Mouse (Mus musculus): Measurements from ENCODE around the gene A430078G23Rik. TPM values are rescaled to one million over a fixed set of nuclear protein-coding genes. Genes with fewer than 3 reads are reported as not detected.
"Not testable (repeated sequence)": the region's sequence is repeated elsewhere in the genome, so short reads cannot be mapped to it uniquely, and the experiment has no call there.

The A430078G23Rik gene
- not detected in 2 replicates for polyA plus RNA-seq (2014; fragmentation: Nextera tagmentation; extraction: Ambion mirVana)

GRCm38 (mm10) chr8:3353189-3353810 lies at the start of gene A430078G23Rik:
TSS of gene A430078G23Rik (plus strand) at chr8:3353415.
- no peak for ATAC-seq (ENCODE audit: low read depth)
- Histone ChIP-seq H3K36me3 (ENCODE audit: control insufficient read depth, insufficient read depth, low read length) (no peaks in the 10 kb centered on the region), H3K4me1 (ENCODE audit: control insufficient read depth, insufficient read depth, low read length) (no peaks in the 10 kb centered on the region), H3K27me3 (ENCODE audit: control insufficient read depth, insufficient read depth, low read length) (no peaks in the 10 kb centered on the region), H3K4me3 (ENCODE audit: low read depth, low read length) (no peak within 1 kb of the TSS), H3K9me3 (ENCODE audit: control insufficient read depth, low read length) (no peaks in the 10 kb centered on the region), H3K27ac (ENCODE audit: low read depth, low read length) (no peak within 1 kb of the TSS), H3K9ac (replicated peaks; ENCODE audit: low read depth, low read length) (no peak within 1 kb of the TSS), H3K4me2 (ENCODE audit: low read depth, low read length) (no peak within 1 kb of the TSS)
- 83% methylated on average over 13 of the region's 13 CpGs for WGBS

DNA sequence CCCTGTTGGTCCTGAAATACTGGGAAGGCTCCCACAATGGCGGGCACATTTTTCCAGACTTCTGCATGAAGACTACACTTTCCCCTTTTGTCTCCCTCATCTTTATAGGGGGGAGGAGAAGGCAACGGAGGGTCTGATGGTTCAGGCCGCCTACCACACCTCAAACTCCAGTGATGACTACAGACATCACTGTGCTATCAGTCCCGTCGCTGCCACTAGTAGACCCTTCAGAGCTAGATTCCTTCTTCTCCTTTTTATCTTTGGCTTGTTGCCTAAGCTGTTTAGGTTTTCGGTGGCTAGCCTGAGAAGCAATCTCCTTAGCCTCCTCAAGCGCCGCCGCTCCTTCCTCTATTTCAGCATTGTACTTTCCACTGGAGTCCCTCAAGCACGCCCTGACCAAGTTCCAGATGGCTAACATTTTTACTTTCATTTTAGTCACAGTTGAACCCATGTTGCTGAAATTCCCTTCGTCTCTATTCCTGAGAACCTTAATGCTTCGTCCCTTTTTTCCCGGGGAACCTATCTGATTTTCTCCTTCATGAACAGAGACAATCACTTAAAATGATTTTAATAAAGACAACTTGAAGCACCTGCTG lies 44.9 kb upstream of the A430078G23Rik start:
- H3K36me3 ChIP-seq (ENCODE audit: control insufficient read depth, insufficient read depth, low read length); H3K4me3 ChIP-seq (ENCODE audit: low read depth, low read length); H3K9ac ChIP-seq (replicated peaks; ENCODE audit: low read depth, low read length); H3K27me3 ChIP-seq (ENCODE audit: control insufficient read depth, insufficient read depth, low read length); ATAC-seq (ENCODE audit: low read depth); H3K4me2 ChIP-seq (ENCODE audit: low read depth, low read length); H3K27ac ChIP-seq (ENCODE audit: low read depth, low read length); H3K4me1 ChIP-seq (ENCODE audit: control insufficient read depth, insufficient read depth, low read length); H3K9me3 ChIP-seq (ENCODE audit: control insufficient read depth, low read length): not testable (repeated sequence)
- WGBS, result 93% methylated on average over 13 of the region's 13 CpGs

DNA sequence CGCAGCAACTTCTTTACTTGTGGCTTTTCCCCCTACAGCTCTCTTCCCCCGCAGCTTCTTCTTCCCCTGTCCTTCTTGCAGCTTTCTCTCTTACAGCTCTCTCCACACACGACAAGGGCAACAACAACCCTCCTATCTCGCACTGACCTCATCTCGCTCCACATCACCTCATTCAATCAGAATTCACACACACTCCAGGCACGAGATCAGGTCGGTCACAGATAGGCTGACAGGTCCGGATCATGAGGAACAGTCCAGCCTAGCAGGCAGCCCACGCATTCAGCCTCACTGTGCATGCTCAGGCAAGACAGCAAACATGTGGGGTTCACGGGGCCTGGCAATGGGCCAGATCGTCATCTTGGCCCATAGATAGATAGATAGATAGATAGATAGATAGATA lies 43.6 kb upstream of the A430078G23Rik start:
- Histone ChIP-seq H3K9me3 (ENCODE audit: control insufficient read depth, low read length) (no peaks in the 10 kb centered on the region), H3K36me3 (ENCODE audit: control insufficient read depth, insufficient read depth, low read length) (no peaks in the 10 kb centered on the region), H3K9ac (replicated peaks; ENCODE audit: low read depth, low read length) (no peak overlapping the region), H3K4me3 (ENCODE audit: low read depth, low read length) (no peak overlapping the region), H3K4me1 (ENCODE audit: control insufficient read depth, insufficient read depth, low read length) (no peaks in the 10 kb centered on the region), H3K4me2 (ENCODE audit: low read depth, low read length) (no peak overlapping the region), H3K27ac (ENCODE audit: low read depth, low read length) (no peak overlapping the region), H3K27me3 (ENCODE audit: control insufficient read depth, insufficient read depth, low read length) (no peaks in the 10 kb centered on the region)
- ATAC-seq (ENCODE audit: low read depth), result no peak
- 93% methylated on average over 11 of the region's 11 CpGs for WGBS

DNA sequence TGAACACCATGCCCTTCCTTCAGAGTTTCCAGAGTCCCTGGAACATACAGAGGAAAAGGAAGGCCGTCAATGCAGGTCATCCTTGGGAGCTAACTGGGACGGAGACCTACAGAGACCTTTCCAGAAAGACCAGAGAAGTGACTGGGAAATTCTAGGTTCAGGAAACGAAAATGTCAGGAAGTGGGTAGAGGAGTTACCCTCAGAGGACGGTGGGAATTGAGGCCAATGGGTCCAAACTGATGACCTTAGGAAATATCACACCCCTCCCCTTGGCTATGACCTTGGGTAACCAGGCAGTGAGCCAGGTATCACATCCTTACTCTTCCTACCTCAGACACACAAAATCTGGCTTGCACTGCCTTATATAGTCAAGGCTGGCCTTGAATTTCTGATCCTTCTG lies 41.7 kb upstream of the A430078G23Rik start:
- Histone ChIP-seq H3K4me2 (ENCODE audit: low read depth, low read length) (no peak overlapping the region), H3K9me3 (ENCODE audit: control insufficient read depth, low read length) (no peaks in the 10 kb centered on the region), H3K36me3 (ENCODE audit: control insufficient read depth, insufficient read depth, low read length) (no peaks in the 10 kb centered on the region), H3K27me3 (ENCODE audit: control insufficient read depth, insufficient read depth, low read length) (no peaks in the 10 kb centered on the region), H3K9ac (replicated peaks; ENCODE audit: low read depth, low read length) (no peak overlapping the region), H3K27ac (ENCODE audit: low read depth, low read length) (no peak overlapping the region), H3K4me3 (ENCODE audit: low read depth, low read length) (no peak overlapping the region), H3K4me1 (ENCODE audit: control insufficient read depth, insufficient read depth, low read length) (no peaks in the 10 kb centered on the region)
- ATAC-seq (ENCODE audit: low read depth), result no peak
- WGBS, result 78% methylated on average over 4 of the region's 4 CpGs

DNA sequence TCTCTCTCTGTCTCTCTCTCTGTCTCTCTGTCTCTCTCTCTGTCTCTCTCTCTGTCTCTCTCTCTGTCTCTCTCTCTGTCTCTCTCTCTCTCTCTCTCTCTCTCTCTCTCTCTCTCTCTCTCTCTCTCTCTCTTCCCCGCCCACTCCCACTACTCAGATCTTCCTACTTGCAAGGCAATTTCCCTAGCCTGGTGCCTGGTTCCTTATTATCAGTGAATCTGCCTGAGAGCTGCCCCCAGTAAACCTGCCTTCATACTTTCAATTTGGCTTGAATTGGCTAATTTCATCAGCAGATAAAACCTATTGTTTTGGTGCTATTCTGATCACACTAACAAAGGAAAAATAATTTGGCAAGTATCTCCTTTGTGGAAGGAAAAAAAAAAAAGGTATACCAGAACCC lies 39.8 kb upstream of the A430078G23Rik start:
- ATAC-seq (ENCODE audit: low read depth); H3K27ac ChIP-seq (ENCODE audit: low read depth, low read length); H3K4me3 ChIP-seq (ENCODE audit: low read depth, low read length); H3K36me3 ChIP-seq (ENCODE audit: control insufficient read depth, insufficient read depth, low read length); H3K9ac ChIP-seq (replicated peaks; ENCODE audit: low read depth, low read length); H3K9me3 ChIP-seq (ENCODE audit: control insufficient read depth, low read length); H3K27me3 ChIP-seq (ENCODE audit: control insufficient read depth, insufficient read depth, low read length); H3K4me1 ChIP-seq (ENCODE audit: control insufficient read depth, insufficient read depth, low read length); H3K4me2 ChIP-seq (ENCODE audit: low read depth, low read length): not testable (repeated sequence)
- 81% methylated on average over 1 of the region's 1 CpGs for WGBS

DNA sequence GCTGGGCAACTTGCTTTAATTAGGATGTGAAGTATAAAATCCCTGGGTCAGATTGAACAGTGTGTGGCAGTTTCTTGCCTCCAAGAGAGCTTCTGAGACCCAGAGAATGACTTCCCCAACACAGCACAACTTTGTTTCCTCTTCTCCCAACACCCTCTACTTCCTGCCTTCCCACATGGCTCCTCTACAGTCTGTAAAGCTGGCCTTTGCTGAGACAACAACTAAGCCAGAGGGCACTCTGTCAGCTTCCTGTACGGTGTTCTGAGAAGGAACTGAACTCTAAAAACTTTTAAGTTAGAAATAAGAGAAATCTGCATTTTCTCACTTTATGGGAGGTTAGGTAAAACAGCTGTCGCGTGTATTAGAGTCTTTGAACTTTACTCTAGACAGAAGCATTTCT lies 39.4 kb upstream of the A430078G23Rik start:
- H3K27me3 ChIP-seq (ENCODE audit: control insufficient read depth, insufficient read depth, low read length), result no peaks in the 10 kb centered on the region
- H3K4me1 ChIP-seq (ENCODE audit: control insufficient read depth, insufficient read depth, low read length), result no peaks in the 10 kb centered on the region
- H3K4me2 ChIP-seq (ENCODE audit: low read depth, low read length), result no peak overlapping the region
- H3K4me3 ChIP-seq (ENCODE audit: low read depth, low read length), result no peak overlapping the region
- H3K9ac ChIP-seq (replicated peaks; ENCODE audit: low read depth, low read length), result no peak overlapping the region
- no peak for ATAC-seq (ENCODE audit: low read depth)
- no peak overlapping the region for H3K27ac ChIP-seq (ENCODE audit: low read depth, low read length)
- no peaks in the 10 kb centered on the region for H3K36me3 ChIP-seq (ENCODE audit: control insufficient read depth, insufficient read depth, low read length)
- whole genome bisulfite sequencing, result 78% methylated on average over 3 of the region's 3 CpGs
- no peaks in the 10 kb centered on the region for H3K9me3 ChIP-seq (ENCODE audit: control insufficient read depth, low read length)

DNA sequence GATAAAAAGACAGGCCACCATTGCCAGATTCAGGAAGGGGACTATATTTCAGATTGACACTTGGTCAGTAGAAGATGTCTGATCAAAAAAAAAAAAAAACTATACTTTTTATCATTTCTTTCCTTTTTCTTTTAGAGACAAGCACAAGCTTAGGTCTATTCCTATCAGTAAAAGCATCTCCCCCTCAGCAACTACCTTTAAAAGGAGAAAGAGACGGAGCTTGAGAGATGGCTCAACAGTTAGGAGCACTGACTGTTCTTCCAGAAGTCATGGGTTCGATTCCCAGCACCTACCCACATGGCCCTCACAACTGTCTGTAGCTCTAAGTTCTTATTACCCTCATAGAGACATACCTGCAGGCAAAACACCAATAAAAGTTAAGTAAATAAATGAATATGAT lies 38.9 kb upstream of the A430078G23Rik start:
- H3K4me2 ChIP-seq (ENCODE audit: low read depth, low read length), result no peak overlapping the region
- H3K27me3 ChIP-seq (ENCODE audit: control insufficient read depth, insufficient read depth, low read length), result no peaks in the 10 kb centered on the region
- no peaks in the 10 kb centered on the region for H3K4me1 ChIP-seq (ENCODE audit: control insufficient read depth, insufficient read depth, low read length)
- H3K27ac ChIP-seq (ENCODE audit: low read depth, low read length), result no peak overlapping the region
- WGBS, result 78% methylated on average over 2 of the region's 2 CpGs
- H3K4me3 ChIP-seq (ENCODE audit: low read depth, low read length), result no peak overlapping the region
- ATAC-seq (ENCODE audit: low read depth), result no peak
- H3K9ac ChIP-seq (replicated peaks; ENCODE audit: low read depth, low read length), result no peak overlapping the region
- no peaks in the 10 kb centered on the region for H3K9me3 ChIP-seq (ENCODE audit: control insufficient read depth, low read length)
- no peaks in the 10 kb centered on the region for H3K36me3 ChIP-seq (ENCODE audit: control insufficient read depth, insufficient read depth, low read length)

DNA sequence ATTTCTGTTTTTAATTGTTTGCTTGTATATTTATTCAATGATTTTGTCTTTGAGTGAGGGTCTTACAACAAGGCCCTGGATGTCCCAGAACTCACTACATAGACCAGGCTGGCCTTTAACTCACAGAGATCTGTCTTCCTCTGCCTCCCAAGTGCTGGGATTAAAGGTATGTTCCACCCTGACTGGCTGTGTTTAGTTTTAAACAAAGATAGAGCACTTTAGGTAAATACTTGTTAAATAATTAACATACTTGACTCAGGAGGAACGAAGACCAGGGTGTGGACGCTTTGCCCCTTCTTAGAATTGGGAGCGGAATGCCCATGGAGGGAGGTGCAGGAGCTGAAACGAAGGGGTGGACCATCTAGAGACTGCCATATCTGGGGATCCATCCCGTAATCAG lies 36.6 kb upstream of the A430078G23Rik start:
- no peaks in the 10 kb centered on the region for H3K27me3 ChIP-seq (ENCODE audit: control insufficient read depth, insufficient read depth, low read length)
- no peaks in the 10 kb centered on the region for H3K9me3 ChIP-seq (ENCODE audit: control insufficient read depth, low read length)
- WGBS, result 92% methylated on average over 5 of the region's 5 CpGs
- no peak overlapping the region for H3K4me2 ChIP-seq (ENCODE audit: low read depth, low read length)
- H3K4me1 ChIP-seq (ENCODE audit: control insufficient read depth, insufficient read depth, low read length), result no peaks in the 10 kb centered on the region
- H3K36me3 ChIP-seq (ENCODE audit: control insufficient read depth, insufficient read depth, low read length), result no peaks in the 10 kb centered on the region
- no peak overlapping the region for H3K9ac ChIP-seq (replicated peaks; ENCODE audit: low read depth, low read length)
- H3K27ac ChIP-seq (ENCODE audit: low read depth, low read length), result no peak overlapping the region
- no peak overlapping the region for H3K4me3 ChIP-seq (ENCODE audit: low read depth, low read length)
- no peak for ATAC-seq (ENCODE audit: low read depth)

GRCm38 (mm10) chr8:3319267-3319666 lies 33.9 kb upstream of the A430078G23Rik start:
- H3K9ac ChIP-seq (replicated peaks; ENCODE audit: low read depth, low read length); H3K36me3 ChIP-seq (ENCODE audit: control insufficient read depth, insufficient read depth, low read length); H3K9me3 ChIP-seq (ENCODE audit: control insufficient read depth, low read length); ATAC-seq (ENCODE audit: low read depth); H3K27ac ChIP-seq (ENCODE audit: low read depth, low read length); H3K4me1 ChIP-seq (ENCODE audit: control insufficient read depth, insufficient read depth, low read length); H3K27me3 ChIP-seq (ENCODE audit: control insufficient read depth, insufficient read depth, low read length); H3K4me2 ChIP-seq (ENCODE audit: low read depth, low read length); H3K4me3 ChIP-seq (ENCODE audit: low read depth, low read length): not testable (repeated sequence)
- WGBS, result 94% methylated on average over 8 of the region's 11 CpGs

Measured in neural tube, embryonic 14.5 days (tissue).